Mouse (Mus musculus): ENCODE data around the gene Bach1. TPM values are rescaled to one million over a fixed set of nuclear protein-coding genes. Genes with fewer than 3 reads are reported as not detected.

Gene Bach1
- polyA plus RNA-seq, 1 experiment from 2014 or later = 36.9 TPM

DNA sequence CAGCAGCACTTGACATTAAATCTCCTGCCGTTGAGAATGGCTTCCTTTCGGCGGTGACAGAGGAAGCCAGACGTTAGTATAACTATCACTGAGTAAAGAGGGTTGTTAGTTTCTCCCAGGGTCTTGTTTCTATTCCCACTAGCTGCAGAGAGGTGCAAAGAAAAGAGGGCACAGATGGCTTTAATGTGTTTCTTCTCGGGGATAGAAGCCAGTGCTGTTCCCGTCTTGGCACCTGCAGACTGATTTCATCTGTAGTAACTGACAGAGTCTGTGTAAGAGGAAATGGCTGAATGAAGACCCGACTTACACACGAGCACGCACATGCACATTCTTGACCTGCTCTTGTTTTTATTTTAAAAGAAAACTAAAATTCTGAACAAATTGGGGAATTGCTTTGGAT lies 28.5 kb downstream of the Bach1 start:
- Histone ChIP-seq H3K79me2 (ENCODE audit: inconsistent target) (peaks cover 90% of the 10 kb centered on the region), H3K27ac (no peak overlapping the region), H3K36me3 (ENCODE audit: inconsistent target) (peaks cover 70% of the 10 kb centered on the region), H3K4me3 (ENCODE audit: inconsistent target) (no peak overlapping the region)
- WGBS (ENCODE audit: missing documents) = 47% methylated on average over 9 of the region's 9 CpGs

DNA sequence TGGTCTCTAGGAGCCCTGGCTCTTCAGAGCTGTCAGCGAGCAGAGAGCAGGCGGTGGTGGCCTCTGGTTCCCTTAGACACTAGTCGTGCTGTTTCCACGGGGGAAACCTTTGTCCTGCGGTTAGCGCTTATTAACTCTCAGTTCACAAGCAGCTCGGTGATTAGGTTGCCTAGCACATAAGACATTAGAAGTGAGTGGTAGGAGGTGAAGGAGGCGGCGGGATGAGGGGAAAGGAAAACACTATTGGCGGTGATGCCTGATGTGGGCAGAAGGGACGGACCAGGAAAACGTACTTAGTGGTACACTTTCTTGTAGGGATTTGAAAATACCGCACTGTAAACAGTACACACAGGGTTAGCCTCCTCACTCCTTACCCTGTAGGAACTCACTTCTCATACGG lies 29.2 kb downstream of the Bach1 start:
- H3K79me2 ChIP-seq (ENCODE audit: inconsistent target) = peaks cover 83% of the 10 kb centered on the region
- no peak overlapping the region for H3K4me3 ChIP-seq (ENCODE audit: inconsistent target)
- no peak overlapping the region for H3K27ac ChIP-seq
- H3K36me3 ChIP-seq (ENCODE audit: inconsistent target) = peaks cover 63% of the 10 kb centered on the region
- 87% methylated on average over 14 of the region's 14 CpGs for WGBS (ENCODE audit: missing documents)

DNA sequence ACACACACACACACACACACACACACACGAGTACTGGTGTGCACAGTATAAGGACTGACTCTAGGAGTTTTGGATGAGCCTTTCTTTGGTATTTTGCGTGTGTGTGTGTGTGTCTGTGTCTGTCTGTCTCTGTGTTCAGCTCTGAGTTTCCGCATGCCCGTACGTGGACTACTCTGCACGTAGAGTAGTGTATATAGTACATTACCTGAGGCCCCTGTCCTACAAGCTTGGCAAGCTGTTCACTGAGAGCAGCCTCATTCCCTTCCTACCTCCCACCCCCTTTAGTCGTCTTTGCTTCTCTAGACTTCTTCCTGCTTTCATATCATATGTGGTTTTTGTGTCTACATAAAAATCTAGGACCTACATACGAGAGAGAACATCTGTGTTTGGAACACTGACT lies 30.0 kb downstream of the Bach1 start:
- peaks cover 55% of the 10 kb centered on the region for H3K36me3 ChIP-seq (ENCODE audit: inconsistent target)
- H3K27ac ChIP-seq = no peak overlapping the region
- H3K79me2 ChIP-seq (ENCODE audit: inconsistent target) = peaks cover 76% of the 10 kb centered on the region
- 85% methylated on average over 8 of the region's 8 CpGs for WGBS (ENCODE audit: missing documents)
- H3K4me3 ChIP-seq (ENCODE audit: inconsistent target) = no peak overlapping the region

DNA sequence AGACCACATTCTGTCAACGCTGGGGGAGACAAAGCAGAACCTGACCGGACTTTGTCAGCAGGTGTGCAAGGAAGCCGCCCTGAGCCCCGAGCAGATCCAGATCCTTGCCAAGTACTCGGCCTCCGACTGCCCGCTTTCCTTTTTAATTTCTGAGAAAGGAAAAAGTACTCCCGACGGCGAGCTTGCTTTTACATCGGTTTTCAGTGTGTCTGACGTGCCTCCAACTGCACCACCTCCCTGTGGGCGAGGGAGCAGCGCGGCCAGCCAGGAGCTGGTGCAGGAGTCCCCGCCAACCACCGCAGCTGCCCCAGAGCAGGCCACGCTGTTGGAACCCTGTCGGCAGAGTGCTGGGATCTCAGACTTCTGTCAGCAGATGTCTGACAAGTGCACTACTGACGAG lies 30.7 kb downstream of the Bach1 start:
- Histone ChIP-seq H3K79me2 (ENCODE audit: inconsistent target) (peaks cover 68% of the 10 kb centered on the region), H3K4me3 (ENCODE audit: inconsistent target) (no peak overlapping the region), H3K27ac (no peak overlapping the region), H3K36me3 (ENCODE audit: inconsistent target) (peaks cover 55% of the 10 kb centered on the region)
- 94% methylated on average over 20 of the region's 20 CpGs for WGBS (ENCODE audit: missing documents)

DNA sequence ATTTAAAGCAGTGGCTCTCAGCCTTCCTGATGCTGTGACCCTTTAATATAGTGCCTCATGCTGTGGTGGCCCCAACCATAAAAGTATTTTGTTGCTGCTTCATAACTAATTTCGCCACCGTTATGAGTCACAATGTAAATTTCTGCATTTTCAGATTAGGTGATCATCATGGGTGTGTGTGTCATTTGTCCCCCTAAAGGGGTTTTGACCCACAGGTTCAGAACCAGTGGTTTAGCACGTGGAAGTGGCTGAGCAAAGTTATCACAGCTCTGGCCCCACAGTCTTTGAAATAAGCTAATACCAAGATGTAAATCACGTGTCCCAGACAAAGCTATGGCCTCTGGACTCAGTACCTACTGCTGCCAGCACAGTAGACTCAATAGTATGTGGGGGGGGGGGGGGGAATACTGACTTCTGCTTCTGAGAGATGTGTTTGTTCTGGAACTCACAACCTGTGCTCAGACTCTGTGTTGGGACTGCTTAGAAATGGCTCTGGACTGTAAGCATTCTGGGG lies 36.2 kb downstream of the Bach1 start:
- WGBS (ENCODE audit: missing documents) = 82% methylated on average over 4 of the region's 4 CpGs
- H3K36me3 ChIP-seq (ENCODE audit: inconsistent target) = peaks cover 11% of the 10 kb centered on the region

DNA sequence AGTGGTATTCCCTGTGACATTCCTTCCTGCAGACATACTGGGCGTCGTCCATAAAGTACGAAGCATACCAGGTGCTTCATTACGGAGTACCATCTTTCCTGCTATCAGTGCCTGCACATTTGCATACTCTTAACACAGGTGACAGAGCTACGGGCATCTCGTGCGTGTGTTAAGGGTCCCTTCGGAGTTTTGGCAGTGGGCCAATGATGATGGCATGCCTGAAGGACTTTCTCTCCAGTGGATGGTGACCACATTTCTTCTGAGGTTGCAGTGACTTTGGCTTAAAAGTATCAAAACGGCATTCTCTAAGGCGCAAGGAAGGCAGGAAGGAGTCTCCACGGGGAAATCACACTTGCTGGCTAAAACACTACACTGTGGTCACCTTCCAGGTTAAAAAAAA lies 37.4 kb downstream of the Bach1 start:
- 85% methylated on average over 11 of the region's 11 CpGs for WGBS (ENCODE audit: missing documents)
- Histone ChIP-seq H3K79me2 (ENCODE audit: inconsistent target) (peaks cover 1% of the 10 kb centered on the region; the same call in 1 of the 2 replicates), H3K36me3 (ENCODE audit: inconsistent target) (no peaks in the 10 kb centered on the region), H3K27ac (no peak overlapping the region), H3K4me3 (ENCODE audit: inconsistent target) (no peak overlapping the region)

More for the DNA sequence above, 36.2 kb downstream of the Bach1 start:
- H3K79me2 ChIP-seq (ENCODE audit: inconsistent target) = peaks cover 13% of the 10 kb centered on the region; the same call in 1 of the 2 replicates
- no peak overlapping the region for H3K27ac ChIP-seq
- H3K4me3 ChIP-seq (ENCODE audit: inconsistent target) = no peak overlapping the region

DNA sequence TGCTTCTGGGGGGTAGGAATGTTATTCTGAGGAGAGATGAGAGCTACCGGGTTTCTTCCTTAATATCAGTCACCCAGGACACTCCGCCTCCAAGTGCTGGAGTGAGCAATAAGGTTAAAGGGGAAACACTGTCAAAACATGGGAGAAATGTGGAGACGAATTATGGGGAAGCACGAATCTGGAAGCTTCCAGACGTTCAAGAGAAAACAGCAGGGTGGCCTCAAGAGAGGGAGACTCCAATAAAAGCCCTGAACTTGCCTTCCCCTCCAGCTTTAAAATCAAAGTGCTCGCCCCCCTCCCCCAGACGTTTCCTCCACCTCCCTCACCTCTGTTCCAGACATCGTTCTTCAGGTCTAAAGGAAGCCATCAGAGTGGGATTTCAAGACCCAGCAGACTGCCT lies 38.6 kb downstream of the Bach1 start:
- Histone ChIP-seq H3K79me2 (ENCODE audit: inconsistent target) (no peaks in the 10 kb centered on the region), H3K36me3 (ENCODE audit: inconsistent target) (no peaks in the 10 kb centered on the region), H3K4me3 (ENCODE audit: inconsistent target) (no peak overlapping the region), H3K27ac (no peak overlapping the region)
- 70% methylated on average over 7 of the region's 8 CpGs for WGBS (ENCODE audit: missing documents)

DNA sequence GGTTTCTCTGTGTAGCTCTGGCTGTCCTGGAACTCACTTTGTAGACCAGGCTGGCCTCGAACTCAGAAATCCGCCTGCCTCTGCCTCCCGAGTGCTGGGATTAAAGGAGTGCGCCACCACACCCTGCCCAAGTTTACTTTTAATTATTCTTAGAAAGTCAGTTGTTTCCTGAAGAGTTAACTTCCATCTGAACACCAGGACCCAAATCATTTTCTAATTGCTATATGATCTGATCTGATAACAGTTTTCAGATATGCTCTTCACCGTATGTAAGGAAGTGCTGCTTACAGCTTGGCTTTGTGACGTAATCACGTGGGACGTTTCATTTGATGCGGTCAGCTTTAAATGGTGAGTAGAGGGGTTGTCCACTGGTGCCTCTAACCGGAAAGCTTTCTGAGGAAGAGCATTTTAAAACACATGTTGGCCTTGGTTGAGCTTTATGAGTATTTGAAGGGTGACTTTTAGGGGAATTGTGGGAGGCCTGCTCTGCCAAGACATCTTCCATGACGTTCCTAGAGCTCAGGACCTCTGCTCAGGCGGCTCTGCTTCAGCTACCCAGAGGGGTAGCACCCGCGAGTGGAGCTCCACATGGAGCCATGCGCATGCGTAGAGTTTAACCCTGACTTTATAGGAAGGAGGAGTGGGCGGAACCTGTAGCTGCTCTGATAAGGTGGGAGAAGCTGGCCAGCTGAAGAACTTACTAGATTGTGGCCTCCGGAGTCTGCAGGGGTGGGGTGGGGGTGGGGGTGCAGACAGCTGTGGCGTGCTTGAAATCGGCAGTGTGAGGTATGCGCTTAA lies 39.3 kb downstream of the Bach1 start:
- no peak overlapping the region for H3K4me3 ChIP-seq (ENCODE audit: inconsistent target)
- no peak overlapping the region for H3K27ac ChIP-seq
- no peaks in the 10 kb centered on the region for H3K79me2 ChIP-seq (ENCODE audit: inconsistent target)
- H3K36me3 ChIP-seq (ENCODE audit: inconsistent target) = no peaks in the 10 kb centered on the region
- 73% methylated on average over 15 of the region's 21 CpGs for WGBS (ENCODE audit: missing documents)

DNA sequence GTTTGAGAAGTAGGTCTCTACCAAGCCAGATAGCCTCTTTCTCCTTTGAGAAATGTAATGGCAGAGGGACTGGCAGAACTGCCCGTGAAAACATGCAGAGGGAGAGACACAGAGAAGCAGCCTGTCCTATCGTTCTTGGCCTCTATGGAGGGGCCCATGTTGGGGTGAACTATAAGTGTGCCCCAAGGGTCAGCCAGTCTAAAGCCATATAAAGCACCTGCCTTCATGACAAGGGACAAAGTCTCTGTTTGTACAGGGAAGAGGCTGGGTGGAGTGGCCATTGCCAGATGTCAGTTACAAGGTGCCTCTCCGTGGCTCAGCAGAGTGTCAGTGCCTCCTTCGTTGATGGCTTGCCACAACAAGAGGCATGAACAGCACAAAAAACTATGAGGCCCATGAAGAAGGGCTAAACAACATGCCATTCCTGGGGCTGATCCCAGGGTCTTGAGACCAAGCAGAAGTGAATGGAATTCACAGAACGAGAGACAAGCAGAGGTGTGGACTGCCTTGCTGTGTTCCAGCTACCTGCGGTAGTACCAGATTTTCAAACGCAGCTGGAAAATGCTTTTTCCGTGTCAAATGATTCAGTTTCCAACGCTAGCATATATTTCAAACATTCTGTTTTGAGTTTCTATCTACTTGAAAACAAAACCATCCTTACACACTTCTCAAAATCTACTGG lies 42.4 kb downstream of the Bach1 start:
- Histone ChIP-seq H3K4me3 (ENCODE audit: inconsistent target) (no peak overlapping the region), H3K79me2 (ENCODE audit: inconsistent target) (no peaks in the 10 kb centered on the region), H3K27ac (no peak overlapping the region), H3K36me3 (ENCODE audit: inconsistent target) (no peaks in the 10 kb centered on the region)
- 89% methylated on average over 9 of the region's 9 CpGs for WGBS (ENCODE audit: missing documents)

DNA sequence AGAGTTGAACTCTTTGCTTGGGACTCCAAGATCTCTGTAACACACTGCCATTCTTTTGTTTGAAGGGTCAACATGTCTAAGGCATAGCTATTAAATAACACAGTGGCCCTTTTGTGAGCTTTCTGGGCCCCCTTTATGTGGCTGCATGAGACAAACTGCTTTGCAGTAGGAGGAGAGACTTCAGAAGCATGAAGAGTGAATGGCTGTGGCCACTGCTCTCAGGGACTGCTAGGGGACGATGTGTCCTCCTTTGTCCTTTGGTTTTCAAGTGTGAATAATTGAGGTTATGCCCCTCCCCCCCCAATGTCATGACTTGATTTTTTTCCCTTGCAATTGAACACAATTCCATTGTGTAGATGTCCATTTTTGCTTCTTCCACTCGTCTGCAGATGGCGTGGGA lies 44.9 kb downstream of the Bach1 start:
- Histone ChIP-seq H3K79me2 (ENCODE audit: inconsistent target) (no peaks in the 10 kb centered on the region), H3K4me3 (ENCODE audit: inconsistent target) (no peak overlapping the region), H3K27ac (no peak overlapping the region), H3K36me3 (ENCODE audit: inconsistent target) (no peaks in the 10 kb centered on the region)
- 97% methylated on average over 3 of the region's 3 CpGs for WGBS (ENCODE audit: missing documents)

DNA sequence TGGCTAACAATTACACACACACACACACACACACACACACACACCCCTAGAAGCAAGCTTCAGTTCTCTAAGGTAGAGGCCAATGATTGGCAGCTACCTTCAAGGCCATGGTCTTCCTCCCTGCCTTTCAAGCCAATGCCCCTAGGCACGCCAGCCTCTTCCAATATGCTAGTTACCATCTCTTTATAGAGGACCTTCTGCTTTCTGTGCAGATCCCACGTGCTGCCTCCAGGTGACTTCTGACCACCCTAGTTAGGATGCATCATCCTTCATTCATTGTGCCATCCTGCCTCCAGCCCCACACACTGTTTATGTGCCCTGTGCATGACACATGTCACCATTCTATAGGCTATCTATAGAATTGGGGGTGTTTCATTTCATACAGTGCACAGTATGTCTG lies 45.6 kb downstream of the Bach1 start:
- WGBS (ENCODE audit: missing documents) = 93% methylated on average over 2 of the region's 2 CpGs
- Histone ChIP-seq H3K79me2 (ENCODE audit: inconsistent target) (no peaks in the 10 kb centered on the region), H3K27ac (no peak overlapping the region), H3K4me3 (ENCODE audit: inconsistent target) (no peak overlapping the region), H3K36me3 (ENCODE audit: inconsistent target) (no peaks in the 10 kb centered on the region)

DNA sequence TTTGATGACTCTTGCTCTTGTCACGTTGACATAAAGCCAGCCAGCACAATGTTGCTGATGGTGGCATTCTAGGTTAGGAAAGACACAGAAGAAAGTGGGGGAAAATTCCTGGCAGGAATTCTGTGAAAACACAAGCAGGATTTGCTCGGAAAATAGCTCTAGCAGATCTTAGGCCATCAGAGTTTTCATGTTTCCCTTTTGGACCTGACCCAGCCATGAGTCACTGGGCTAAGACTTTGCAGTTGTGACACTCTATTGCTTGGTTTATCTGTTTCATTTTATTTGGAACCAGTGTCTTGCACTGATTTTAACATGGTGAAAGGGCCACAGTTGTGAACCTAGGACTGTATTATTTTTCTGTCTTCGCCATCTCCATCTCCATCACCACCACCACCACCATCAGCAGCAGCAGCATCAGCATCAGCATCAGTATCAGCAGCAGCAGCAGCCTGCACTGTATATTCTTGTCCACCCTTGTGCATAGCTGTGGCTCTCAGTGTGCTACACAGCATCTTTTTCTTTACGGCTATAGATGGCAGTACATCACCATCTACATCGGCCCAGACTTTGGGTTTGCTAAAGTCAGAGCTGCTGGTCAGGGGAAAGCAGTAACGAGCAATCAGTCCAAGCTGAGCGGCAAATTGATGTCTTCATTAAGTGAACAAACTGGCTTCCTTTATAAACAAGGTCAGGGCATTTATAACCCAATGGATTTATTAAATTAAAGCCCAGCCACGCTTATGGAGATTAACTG lies 46.6 kb downstream of the Bach1 start:
- no peak overlapping the region for H3K4me3 ChIP-seq (ENCODE audit: inconsistent target)
- no peaks in the 10 kb centered on the region for H3K79me2 ChIP-seq (ENCODE audit: inconsistent target)
- H3K36me3 ChIP-seq (ENCODE audit: inconsistent target) = no peaks in the 10 kb centered on the region
- no peak overlapping the region for H3K27ac ChIP-seq
- 89% methylated on average over 8 of the region's 8 CpGs for WGBS (ENCODE audit: missing documents)

DNA sequence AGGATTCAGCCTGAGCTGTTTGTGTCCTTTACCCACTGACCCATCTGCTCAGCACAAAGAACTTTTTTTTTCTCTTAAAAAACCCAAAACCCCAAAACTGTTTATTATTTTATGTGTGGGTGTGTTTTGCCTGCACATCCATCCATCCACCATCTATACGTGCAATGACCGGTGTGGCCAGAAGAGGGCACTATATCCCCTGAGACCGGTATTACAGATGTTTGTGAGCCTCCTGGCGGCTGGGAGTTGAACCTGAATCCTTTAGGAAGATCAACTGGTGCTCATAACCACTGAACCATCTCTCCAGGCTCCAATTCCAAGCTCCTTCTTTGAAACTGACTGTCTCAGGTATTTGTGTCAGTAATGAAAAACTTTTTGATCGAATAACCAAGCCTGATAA lies 48.0 kb downstream of the Bach1 start:
- Histone ChIP-seq H3K27ac (no peak overlapping the region), H3K79me2 (ENCODE audit: inconsistent target) (no peaks in the 10 kb centered on the region), H3K36me3 (ENCODE audit: inconsistent target) (no peaks in the 10 kb centered on the region), H3K4me3 (ENCODE audit: inconsistent target) (no peak overlapping the region)
- WGBS (ENCODE audit: missing documents) = 33% methylated on average over 3 of the region's 5 CpGs

DNA sequence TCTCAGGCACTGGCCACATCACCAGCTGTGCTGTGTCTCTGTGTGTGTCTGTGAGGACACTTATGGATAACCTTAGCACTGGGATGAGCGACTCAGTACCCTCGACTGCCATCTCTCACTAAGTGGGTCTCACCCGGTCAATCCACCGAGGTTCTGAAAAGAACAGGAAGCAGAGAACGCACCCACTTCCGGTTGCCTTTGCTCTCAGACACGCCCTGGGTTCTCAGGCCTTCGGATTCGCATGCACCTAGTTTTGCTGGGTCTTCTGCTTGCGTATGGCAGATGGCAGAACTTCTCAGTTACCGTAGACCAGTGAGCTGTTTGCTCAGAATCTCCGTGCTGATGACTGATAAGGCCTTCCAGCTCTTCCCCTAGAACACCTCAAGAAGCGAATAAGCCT lies 52.5 kb downstream of the Bach1 start:
- Histone ChIP-seq H3K36me3 (ENCODE audit: inconsistent target) (no peaks in the 10 kb centered on the region), H3K4me3 (ENCODE audit: inconsistent target) (no peak overlapping the region), H3K79me2 (ENCODE audit: inconsistent target) (no peaks in the 10 kb centered on the region), H3K27ac (no peak overlapping the region)
- WGBS (ENCODE audit: missing documents) = 58% methylated on average over 13 of the region's 13 CpGs

DNA sequence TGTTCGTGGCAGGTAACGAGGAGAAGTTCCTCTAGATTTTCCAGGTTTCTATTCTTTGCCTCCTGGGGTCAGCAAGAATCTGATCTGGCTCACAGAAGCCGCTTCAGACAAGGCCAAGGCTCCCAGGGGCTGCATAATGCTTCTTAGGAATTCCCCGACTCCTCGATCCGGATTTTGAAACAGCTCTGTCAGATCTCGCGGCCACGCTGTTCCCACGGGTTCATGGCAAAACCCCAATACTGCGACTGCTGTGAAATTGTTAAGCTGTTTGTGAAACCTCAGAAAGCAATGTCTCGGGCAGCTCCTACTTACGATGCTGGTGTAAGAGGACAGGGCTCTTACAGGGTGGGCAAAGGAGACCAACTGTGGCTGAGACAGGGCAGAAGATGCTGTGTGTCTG lies 53.7 kb downstream of the Bach1 start:
- Histone ChIP-seq H3K4me3 (ENCODE audit: inconsistent target) (no peak overlapping the region), H3K79me2 (ENCODE audit: inconsistent target) (no peaks in the 10 kb centered on the region), H3K36me3 (ENCODE audit: inconsistent target) (no peaks in the 10 kb centered on the region), H3K27ac (no peak overlapping the region)
- 93% methylated on average over 13 of the region's 13 CpGs for WGBS (ENCODE audit: missing documents)
